ENCODE assay signal across 9 mouse cellular contexts in genomic region chr6:67268983-67269382, GRCm38 (mm10). TPM values are rescaled to one million over a fixed set of nuclear protein-coding genes. Genes with fewer than 3 reads are reported as not detected.
DNase-seq lines count a peak whose midpoint lies in the region; ATAC-seq and TF ChIP-seq lines count a peak whose summit lies in the region.
"Had no signal": no experiment of that assay in that cellular context is flagged by ENCODE, and none has a peak within 500 bp of the region (broad histone marks: within the 10 kb centered on the region; RNA-seq: fewer than 3 reads in every experiment).

No protein-coding gene starts in this region.

- H3K27me3 ChIP-seq in lung, embryonic 14.5 days (ENCODE audit: insufficient read depth, low read length): no peaks in the 10 kb centered on the region
- no peaks in the 10 kb centered on the region for H3K27me3 ChIP-seq in forebrain, embryonic 10.5 days (ENCODE audit: poor library complexity, severe bottlenecking)
- H3K27me3 ChIP-seq in limb, embryonic 11.5 days (ENCODE audit: control insufficient read depth, insufficient read depth, low read length): no peaks in the 10 kb centered on the region
- no peaks in the 10 kb centered on the region; the same call in 1 of the 2 replicates for H3K27me3 ChIP-seq in neural tube, embryonic 14.5 days (ENCODE audit: control insufficient read depth, insufficient read depth, low read length)

- peak overlapping the region; percentile 99 for H3K4me3 ChIP-seq in lung, embryonic 14.5 days (ENCODE audit: low read depth, low read length)
- H3K4me3 ChIP-seq in forebrain, embryonic 10.5 days: peak overlapping the region; percentile 100
- peak overlapping the region; percentile 24 for H3K4me3 ChIP-seq in limb, embryonic 11.5 days (ENCODE audit: low read depth, low read length)
- H3K4me3 ChIP-seq in neural tube, embryonic 14.5 days (ENCODE audit: low read depth, low read length): peak overlapping the region; percentile 99

- H3K9ac ChIP-seq in lung, embryonic 14.5 days: peak overlapping the region; percentile 19
- no peak overlapping the region for H3K9ac ChIP-seq in limb, embryonic 11.5 days (ENCODE audit: low read length)
- no peak overlapping the region for H3K9ac ChIP-seq in neural tube, embryonic 14.5 days (replicated peaks; ENCODE audit: low read depth, low read length)

- peaks cover 25% of the 10 kb centered on the region for H3K36me3 ChIP-seq in lung, embryonic 14.5 days (ENCODE audit: insufficient read depth)
- H3K36me3 ChIP-seq in forebrain, embryonic 10.5 days (replicated peaks): peaks cover 35% of the 10 kb centered on the region
- H3K36me3 ChIP-seq in limb, embryonic 11.5 days (ENCODE audit: control insufficient read depth, insufficient read depth, low read length): peaks cover 3% of the 10 kb centered on the region; the same call in 1 of the 2 replicates
- H3K36me3 ChIP-seq in neural tube, embryonic 14.5 days (ENCODE audit: control insufficient read depth, insufficient read depth, low read length): peaks cover 18% of the 10 kb centered on the region

- no peaks in the 10 kb centered on the region for H3K9me3 ChIP-seq in lung, embryonic 14.5 days (ENCODE audit: low read depth, low read length)
- H3K9me3 ChIP-seq in forebrain, embryonic 10.5 days: no peaks in the 10 kb centered on the region
- H3K9me3 ChIP-seq in limb, embryonic 11.5 days (ENCODE audit: control insufficient read depth, low read length): no peaks in the 10 kb centered on the region
- no peaks in the 10 kb centered on the region for H3K9me3 ChIP-seq in neural tube, embryonic 14.5 days (ENCODE audit: control insufficient read depth, low read length)

- H3K4me1 ChIP-seq in lung, embryonic 14.5 days (ENCODE audit: insufficient read depth): no peaks in the 10 kb centered on the region
- H3K4me1 ChIP-seq in forebrain, embryonic 10.5 days: peaks cover 22% of the 10 kb centered on the region
- H3K4me1 ChIP-seq in limb, embryonic 11.5 days (ENCODE audit: control insufficient read depth, insufficient read depth, low read length): no peaks in the 10 kb centered on the region
- peaks cover 13% of the 10 kb centered on the region for H3K4me1 ChIP-seq in neural tube, embryonic 14.5 days (ENCODE audit: control insufficient read depth, insufficient read depth, low read length)

- no peak for ATAC-seq in lung, embryonic 14.5 days (ENCODE audit: insufficient read depth)
- no peak for ATAC-seq in limb, embryonic 11.5 days (ENCODE audit: insufficient number of reproducible peaks, low FRiP score, low TSS enrichment, low read depth)
- no peak for ATAC-seq in neural tube, embryonic 14.5 days (ENCODE audit: low read depth)

- 6% methylated on average over 1 of the region's 1 CpGs for WGBS in lung, embryonic 14.5 days
- WGBS in forebrain, embryonic 10.5 days: 30% methylated on average over 1 of the region's 1 CpGs
- WGBS in limb, embryonic 11.5 days: 19% methylated on average over 1 of the region's 1 CpGs
- WGBS in neural tube, embryonic 14.5 days: 6% methylated on average over 1 of the region's 1 CpGs

- no peak overlapping the region for H3K27ac ChIP-seq in lung, embryonic 14.5 days (ENCODE audit: low read depth)
- H3K27ac ChIP-seq in forebrain, embryonic 10.5 days: no peak overlapping the region
- H3K27ac ChIP-seq in limb, embryonic 11.5 days (replicated peaks; ENCODE audit: low read depth, low read length): no peak overlapping the region
- H3K27ac ChIP-seq in neural tube, embryonic 14.5 days (ENCODE audit: low read depth, low read length): no peak overlapping the region

- TF ChIP-seq CTCF in lung, embryonic 14.5 days (IDR thresholded peaks at IDR 0.05; ENCODE audit: low read depth): no peak

- H3K4me2 ChIP-seq in lung, embryonic 14.5 days: peak overlapping the region; percentile 65
- peak overlapping the region; percentile 72 for H3K4me2 ChIP-seq in limb, embryonic 11.5 days (ENCODE audit: low read depth, severe bottlenecking)
- H3K4me2 ChIP-seq in neural tube, embryonic 14.5 days (ENCODE audit: low read depth, low read length): peak overlapping the region; percentile 90

- DNase-seq in lung, embryonic 14.5 days: peak; percentile 33
- no peak for DNase-seq in lung, postnatal 10 days
- DNase-seq in forebrain, embryonic 10.5 days (ENCODE audit: extremely low spot score, low spot score): no peak
- DNase-seq in limb, embryonic 11.5 days (ENCODE audit: low spot score): no peak
- DNase-seq in cerebellum, postnatal 36 days: no peak
- no peak for DNase-seq in thymus, postnatal 10 days (ENCODE audit: low spot score in 2 of 2)
- no peak for DNase-seq in thymus, postnatal 36 days
- DNase-seq: thymus, postnatal 25 days had no signal

RNA-seq across cellular contexts. Expression of gene Serbp1, which starts 31.0 kb away (rescaled TPM):
- polyA plus RNA-seq in lung, embryonic 14.5 days (2014; fragmentation: Nextera tagmentation; extraction: Ambion mirVana): 503 and 516 TPM in 2 replicates
- polyA plus RNA-seq in forebrain, embryonic 10.5 days (2016; fragmentation: Nextera tagmentation; extraction: Ambion mirVana): 499 and 557 TPM in 2 replicates
- 639 and 654 TPM in 2 replicates for polyA plus RNA-seq in limb, embryonic 11.5 days (2014; fragmentation: Nextera tagmentation; extraction: Ambion mirVana)
- 305 and 382 TPM in 2 replicates for polyA plus RNA-seq in neural tube, embryonic 14.5 days (2014; fragmentation: Nextera tagmentation; extraction: Ambion mirVana)

Comparison
In these comparisons a context has a peak if more than half of its experiments do, and no peak if none do; other contexts are left out.
1. H3K4me3 ChIP-seq: peak in every context shown above with its lines; median percentile 100 in forebrain, embryonic 10.5 days; 99 in lung, embryonic 14.5 days; 99 in neural tube, embryonic 14.5 days; 24 in limb, embryonic 11.5 days.